Mouse (Mus musculus) neural tube, embryonic 10.5 days (tissue): ENCODE data around the gene Hba-a1.
"Not testable (repeated sequence)": the region's sequence is repeated elsewhere in the genome, so short reads cannot be mapped to it uniquely, and the experiment has no call there.

Experiments
- DNase-seq: peaks from one replicate; pipeline ENCODE4 v3.0.0-alpha.2; 2017; ENCODE audit warnings: low spot score; ENCODE audit errors: extremely low spot score

The Hba-a1 gene

DNA sequence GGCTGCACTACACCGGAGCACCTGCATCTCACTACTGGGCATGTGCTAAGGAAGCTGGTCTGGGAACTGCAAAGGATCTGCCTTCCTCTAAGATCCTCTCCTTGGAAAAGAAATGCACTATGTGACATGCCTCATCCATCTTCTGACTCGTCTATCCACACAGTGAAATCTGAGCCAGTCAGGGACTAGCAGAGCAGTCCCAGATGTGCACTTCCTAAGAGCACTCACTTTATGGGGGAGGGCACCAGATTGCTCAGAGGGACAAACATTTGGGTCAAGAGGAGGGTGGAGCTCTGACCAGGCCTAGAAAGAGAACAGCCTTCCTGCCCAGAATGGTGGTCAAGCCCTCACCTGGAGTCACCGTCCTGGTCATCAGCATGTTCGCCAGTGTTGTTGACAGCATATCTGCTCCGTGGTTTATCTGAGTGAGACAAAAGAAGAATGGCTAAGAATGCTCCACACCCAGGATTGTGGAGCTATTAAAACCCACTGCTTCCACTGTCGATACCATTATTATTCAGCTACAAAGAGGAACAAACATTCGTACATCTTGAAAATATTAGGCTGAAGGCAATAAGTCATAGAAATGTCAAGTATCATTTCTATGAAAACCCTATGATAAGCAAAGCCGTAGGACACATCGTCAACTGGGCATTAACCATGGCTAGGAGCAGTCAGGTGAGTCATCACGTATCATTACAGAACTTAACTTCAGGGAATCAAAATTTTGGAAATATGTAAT, 20.5 kb upstream of the Hba-a1 start:
- DNase-seq: peak; percentile 30

DNA sequence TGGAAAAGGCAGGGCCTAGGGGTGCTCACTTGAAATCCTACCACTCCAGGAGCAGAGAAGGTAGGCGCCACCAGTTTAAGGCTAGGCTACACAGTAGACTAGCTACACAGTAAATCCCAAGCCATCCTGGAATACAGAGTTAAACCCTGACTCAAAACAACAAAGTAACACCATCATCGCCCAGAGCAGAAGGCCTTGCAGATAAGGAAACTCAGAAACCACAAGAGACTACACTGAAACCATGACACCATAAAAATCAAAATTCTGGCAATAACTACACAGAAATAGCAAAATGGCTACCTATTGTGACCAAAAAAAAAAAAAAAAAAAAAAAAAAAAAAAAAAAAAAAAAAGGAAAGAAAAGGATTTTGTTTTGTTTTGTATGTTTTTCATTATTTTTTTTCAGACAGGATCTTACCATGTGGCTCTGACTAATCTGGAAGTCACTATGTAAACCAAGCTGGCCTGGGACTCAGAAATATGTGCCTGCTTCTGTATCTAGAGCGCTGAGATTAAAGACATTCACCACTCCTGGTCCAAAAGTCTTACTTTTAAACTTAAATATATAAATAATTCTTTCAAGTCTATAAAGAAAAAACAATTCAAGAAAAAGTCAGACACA, 18.1 kb upstream of the Hba-a1 start:
- no peak for DNase-seq

DNA sequence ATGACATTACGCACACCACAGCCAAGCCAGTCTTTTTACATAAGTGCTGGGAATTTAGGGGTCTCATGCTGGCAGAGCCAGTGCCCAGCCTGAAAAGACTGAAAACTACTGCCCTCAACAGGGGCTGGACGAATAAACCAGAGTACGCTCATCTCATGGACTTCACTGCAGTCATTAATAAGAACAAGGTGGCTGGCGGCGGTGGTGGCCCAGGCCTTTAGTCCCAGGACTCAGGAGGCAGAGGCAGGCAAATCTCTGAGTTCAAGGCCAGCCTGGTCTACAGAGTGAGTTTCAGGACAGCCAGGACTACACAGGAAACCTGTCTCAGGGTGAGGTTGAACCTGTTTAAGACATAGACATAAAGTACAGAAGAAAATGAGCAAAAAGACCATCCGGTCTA, 17.1 kb upstream of the Hba-a1 start:
- no peak for DNase-seq

DNA sequence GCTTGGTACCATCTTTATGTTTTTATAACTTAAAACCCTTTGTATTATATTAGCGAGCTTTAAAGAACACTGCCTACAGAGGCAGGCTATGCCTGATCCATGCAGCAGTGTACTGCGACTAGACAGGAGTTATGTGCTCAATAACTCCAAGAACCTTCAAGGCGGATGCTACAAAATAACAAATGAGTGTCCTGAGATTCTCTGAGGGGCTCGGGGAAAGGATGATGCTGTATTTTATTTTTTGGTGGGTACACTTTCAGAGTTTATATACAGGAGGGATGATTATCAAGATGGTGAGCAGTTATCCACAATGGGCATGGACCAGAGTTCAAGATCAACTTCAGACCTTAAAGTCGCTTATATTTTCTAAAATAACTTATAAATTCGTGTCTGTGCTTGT, 16.5 kb upstream of the Hba-a1 start:
- no peak for DNase-seq

DNA sequence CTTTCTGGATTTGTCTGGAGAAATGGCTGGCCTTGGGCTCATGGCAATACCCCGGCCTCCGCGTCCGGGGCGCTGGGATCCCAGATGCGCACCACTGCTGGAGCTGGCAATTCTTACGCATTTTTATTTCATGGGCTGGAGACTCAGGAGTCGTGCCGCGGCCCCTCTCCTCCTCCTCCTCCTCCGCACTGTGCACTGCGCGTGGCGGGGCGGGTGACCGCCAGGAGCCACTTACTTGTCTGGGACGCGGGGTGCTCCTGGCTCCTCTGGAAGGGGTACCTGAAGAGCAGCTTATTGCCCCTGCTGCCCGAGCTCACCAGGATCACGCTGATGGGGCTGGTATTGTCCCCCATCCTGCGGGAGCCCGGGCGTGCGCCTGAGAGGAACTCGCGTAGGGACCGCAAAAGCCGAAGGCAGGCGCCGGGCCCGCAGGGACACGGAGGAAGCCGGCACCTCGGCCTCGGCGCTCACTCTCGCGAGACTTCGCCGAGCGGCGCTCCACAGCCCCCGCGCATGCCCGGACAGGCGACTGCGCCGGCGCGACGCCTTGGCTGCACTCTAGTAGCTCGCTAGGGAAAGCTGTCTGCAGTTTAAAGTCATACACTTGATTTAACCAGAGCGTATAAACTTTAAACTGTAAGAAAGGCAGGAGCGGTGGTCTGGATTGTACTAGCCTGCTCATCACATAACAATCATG, 16.0 kb upstream of the Hba-a1 start, which contains the start of gene Nprl3:
Gene Nprl3 (minus strand): TSS at position 520 of the 697 bp plus-strand sequence.
- DNase-seq: peak; percentile 96

DNA sequence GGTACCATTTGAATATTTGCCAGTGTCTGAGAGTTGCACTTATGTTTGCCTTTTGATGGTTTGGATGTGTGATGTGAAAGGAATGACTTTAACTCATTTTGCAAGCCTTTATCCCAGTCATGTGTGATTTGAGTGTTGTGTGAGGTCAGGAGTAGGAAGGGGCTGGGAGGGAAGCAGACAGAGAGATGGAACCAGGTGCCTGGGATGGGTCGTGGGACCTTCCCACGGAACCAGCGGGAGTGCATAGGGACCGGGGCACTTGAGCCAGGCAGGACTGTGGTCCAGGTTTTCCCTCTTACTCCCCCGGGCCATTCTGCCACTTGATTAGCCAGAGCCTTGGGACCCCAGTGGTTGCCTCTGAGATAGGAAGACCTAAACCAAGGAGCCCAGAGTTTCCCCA, 15.3 kb upstream of the Hba-a1 start:
- no peak for DNase-seq

DNA sequence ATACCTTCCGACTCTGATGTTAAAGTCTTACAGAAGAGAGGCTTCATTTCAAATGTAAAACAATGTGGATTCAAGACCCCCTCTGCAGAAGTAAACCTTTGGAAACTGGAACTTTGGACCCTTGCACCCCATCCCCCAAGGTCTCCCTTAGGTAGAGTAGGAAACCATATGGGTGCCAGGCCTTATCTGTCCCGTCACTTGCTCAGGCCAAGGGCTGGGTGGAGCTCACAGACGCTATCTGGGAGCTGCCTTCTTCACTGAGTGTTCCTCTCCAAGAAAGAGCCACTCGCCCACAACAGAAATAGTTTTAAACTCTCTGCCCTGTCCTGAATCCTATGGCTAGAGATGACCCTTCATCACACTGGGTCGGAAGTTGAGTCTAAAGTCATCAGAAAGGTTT, 14.4 kb upstream of the Hba-a1 start:
- DNase-seq: no peak

DNA sequence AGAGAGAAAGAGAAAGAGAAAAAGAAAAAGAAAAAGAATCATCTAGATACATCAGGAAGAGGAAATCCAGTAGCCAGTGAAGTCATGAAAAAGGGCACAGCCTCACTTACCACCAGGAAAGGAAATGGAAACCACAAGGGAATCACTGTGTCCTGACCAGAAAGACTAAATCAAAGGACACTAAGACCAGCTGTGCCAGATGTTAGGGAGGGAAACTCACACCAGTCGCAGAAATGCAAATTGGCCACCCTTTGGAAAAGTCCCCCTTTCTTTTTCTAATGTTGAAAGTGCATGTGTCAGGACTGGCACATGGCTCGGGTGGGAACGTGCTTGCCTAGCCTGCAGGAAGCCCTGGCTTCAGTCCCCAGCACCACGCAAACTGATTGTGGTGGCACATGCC, 12.1 kb upstream of the Hba-a1 start:
- no peak for DNase-seq

DNA sequence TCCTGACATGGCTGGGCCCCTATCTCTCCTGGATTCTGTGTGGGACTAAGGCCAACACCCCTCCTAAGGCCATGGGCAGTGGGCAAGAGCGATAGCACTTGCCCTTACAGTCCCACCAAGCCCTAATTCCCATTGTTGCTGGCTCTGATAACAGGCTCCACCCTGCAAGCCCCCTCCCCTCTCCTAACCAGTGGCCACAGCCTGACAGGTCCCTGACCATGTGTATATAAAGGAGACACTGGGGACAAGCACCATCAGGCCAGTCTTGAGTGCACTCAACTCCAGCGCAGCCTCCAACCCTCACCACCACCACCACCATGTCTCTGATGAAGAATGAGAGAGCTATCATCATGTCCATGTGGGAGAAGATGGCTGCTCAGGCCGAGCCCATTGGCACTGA, 7.0 kb upstream of the Hba-a1 start, which contains the start of gene Hba-x:
Gene Hba-x (plus strand): TSS at position 54 of the 400 bp plus-strand sequence.
- DNase-seq: no peak

DNA sequence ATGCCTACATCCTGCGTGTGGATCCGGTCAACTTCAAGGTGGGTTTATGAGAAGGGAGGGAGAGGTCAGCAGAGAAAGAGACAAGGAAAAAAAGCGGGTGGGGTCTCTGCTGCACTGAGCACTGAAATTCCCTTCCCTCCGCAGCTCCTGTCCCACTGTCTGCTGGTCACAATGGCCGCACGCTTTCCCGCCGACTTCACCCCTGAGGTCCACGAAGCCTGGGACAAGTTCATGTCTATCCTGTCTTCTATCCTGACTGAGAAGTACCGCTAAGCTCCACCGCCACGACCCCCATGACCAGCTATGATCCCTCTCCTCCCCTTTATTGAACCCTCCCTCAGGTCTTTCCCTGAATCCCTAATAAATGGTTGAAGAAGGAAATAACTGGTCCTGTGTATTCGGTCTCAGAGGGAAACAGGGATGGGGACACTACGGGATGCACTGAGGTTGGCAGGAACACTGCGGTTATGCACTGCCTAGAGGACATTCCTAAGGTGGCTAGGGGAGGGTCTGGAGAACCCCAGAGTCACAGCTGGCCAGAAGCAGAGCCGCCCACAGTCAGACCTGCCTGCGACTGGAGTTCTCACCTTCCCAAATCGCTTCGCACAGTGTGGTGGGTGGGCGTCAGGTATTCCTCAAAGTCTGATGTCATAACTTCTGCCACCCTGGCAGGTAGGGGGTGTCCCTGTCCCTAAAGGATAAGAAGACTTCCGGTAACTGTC, 5.4 kb upstream of the Hba-a1 start:
- no peak for DNase-seq

DNA sequence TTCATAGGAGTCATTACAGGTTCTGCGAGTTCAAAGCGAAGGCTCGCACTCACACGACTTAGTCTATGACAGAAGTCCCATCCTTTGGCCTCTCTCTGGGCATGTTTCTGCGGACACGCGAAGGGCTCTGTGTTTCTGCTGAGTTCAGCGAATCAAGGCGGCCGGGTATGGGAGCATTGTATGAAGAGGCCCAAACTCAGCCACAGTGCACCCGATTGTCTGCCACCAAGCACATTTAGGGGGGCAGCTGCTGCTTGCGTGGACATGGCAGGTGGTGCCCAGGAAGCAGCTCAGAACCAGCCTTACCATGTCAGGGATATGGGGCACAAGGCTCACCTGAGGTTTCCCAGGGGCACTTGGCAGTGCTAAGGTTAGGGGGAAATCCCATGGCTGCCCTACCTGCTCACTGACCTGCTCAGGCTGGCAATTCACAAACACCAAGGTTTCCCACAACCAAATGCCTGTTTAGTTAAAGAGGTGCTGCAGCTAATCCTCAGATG, 4.8 kb upstream of the Hba-a1 start:
- DNase-seq: no peak

DNA sequence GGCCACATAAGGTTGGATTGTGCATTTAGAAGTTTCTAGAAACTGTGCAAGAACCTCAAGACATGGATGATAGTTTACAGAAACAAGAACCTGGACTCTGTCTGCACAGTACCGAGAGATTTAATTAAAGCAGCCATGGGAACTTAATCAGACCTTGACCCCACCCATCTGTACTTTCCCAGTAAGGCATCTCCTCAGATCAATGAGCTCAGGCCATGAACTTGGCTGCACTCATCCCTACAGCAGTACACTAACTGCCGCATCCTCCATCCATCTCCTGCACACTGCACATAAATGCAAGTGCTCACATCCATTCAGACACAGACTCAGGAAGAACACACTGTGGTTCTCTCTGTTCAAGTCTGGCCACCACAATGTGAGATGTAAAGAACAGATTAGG, 2.7 kb upstream of the Hba-a1 start:
- DNase-seq: no peak

DNA sequence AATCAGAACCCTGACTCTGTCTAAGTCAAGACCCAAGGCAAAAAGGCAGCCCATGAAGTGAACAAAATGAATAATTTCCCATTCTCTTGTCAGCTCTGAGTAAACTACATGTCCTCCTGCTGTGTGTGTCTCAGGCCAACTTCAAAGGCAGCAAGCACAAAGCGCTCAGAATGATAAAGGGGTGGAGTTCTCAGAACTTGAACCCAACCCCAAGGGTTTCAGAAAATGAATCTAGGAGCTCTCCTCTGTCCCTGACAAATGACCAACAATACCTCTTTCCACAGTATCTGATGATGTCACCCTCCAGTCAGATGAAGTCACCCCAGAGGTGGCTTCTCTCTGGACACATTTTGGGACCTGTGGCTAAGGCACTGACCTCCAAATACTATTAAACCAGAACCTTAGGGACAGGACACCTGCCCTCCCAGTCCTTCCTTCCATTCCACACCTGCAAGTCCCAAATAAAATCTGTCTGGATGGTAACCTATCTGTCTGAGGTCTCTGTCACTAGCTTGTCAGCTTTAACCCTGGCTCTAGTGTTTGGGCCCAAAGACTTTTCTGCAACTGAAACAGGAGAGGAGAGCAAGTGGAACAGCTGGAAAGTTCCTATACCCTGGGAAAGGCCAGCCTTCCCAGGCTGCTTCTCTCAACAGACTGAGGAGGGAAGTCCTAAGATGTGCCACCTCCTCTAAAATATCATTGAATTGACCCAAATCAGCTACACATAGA, 1.7 kb upstream of the Hba-a1 start:
- DNase-seq: no peak

DNA sequence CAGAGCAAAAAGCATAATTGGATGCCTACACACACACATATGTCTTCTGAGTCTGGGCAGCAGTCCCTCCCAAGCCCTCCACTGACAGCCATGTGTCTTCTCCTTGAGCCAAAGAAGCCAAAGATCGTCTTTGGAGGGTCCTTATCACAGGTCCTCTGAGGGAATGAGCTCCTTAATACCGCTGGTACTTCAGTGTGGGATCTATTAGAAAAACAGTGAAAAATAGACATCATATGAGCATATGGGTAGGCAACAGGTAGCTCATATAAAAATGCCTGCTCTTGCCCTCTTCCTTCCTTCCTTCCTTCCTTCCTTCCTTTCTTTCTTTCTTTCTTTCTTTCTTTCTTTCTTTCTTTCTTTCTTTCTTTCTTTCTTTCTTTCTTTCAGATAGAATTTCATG, 1.3 kb downstream of the Hba-a1 start:
- not testable (repeated sequence) for DNase-seq

DNA sequence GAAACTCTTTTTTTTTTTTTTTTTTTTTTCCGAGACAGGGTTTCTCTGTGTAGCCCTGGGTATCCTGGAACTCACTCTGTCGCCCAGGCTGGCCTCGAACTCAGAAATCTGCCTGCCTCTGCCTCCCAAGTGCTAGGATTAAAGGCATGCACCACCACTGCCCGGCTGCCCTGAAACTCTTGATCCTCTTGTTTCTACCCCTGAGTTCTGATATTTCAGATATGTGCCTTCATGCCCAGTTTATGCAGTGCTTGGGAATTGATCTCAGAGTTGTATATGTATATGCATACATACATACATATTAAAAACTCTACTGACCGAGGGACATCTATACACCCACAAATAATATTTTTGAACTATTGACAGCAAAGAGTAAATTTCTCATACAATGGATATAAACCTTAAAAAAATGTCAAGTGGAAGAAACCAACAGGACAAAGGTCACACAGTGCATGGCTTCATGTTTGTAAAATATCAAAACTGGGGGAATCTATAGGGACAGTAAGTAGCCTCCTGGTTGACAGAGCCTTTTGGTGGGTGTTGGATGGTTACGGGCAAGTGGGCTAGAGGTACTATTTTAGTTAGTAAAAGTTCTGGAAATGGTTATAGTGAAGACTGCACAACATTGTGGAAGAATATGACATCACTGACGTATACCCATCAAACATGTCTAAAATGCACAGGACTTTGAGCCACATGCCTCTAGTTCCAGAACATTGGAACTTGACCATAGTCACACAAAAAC, 1.9 kb downstream of the Hba-a1 start:
- no peak for DNase-seq

DNA sequence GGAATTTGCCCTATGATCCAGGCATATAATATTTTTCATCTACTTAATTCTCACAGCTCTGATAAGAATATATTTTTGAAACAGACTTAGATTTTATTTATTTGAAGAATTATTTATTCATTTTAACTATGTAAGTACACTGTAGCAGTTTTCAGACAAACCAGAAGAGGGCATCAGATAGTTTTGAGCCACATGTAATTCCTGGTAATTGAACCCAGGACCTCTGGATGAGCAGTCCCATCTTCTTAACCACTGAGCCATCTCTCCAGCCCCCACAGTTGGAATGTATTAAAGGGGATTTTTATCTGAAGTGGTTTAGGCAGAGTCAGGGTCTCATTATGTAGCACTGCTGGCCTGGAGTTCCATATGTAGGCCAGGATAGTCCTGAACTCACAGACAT, 2.6 kb downstream of the Hba-a1 start:
- DNase-seq: not testable (repeated sequence)

DNA sequence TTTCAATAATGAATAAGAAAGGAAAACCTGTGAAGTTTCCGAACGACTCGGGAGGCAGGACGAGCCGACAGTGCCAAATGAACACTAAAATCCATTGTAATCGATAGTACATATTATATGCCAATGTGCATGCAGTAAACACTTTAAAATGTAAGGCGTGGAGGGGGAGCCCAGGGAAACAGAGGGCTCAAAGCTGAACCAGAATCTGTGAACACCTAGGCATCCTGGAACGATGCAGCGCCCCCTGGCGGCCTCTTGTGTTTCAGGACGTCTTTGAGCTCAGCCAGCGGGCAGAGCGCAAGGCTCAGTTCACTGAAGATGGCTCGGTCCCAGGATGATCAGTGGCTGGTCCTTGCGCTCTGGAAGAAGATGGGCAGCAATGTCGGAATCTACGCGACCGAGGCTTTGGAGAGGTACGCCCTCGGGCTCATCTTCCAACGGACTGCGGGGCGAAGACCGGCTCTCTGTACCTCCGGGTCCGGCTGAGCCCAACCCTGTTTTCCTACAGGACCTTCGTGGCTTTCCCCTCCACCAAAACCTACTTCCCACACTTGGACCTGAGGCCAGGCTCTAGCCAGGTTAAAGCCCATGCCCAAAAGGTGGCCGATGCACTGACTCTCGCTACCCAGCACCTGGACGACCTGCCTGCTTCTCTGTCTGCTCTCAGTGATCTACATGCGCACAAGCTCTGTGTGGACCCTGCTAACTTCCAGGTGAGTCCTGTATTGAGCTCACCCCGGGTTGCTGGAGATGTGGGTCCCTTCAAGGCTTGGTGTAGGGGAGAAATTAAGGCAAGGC, 3.6 kb downstream of the Hba-a1 start, which contains the start of gene Hbq1b:
Gene Hbq1b (plus strand): TSS at position 271 of the 798 bp plus-strand sequence.
- DNase-seq: peak; percentile 69

DNA sequence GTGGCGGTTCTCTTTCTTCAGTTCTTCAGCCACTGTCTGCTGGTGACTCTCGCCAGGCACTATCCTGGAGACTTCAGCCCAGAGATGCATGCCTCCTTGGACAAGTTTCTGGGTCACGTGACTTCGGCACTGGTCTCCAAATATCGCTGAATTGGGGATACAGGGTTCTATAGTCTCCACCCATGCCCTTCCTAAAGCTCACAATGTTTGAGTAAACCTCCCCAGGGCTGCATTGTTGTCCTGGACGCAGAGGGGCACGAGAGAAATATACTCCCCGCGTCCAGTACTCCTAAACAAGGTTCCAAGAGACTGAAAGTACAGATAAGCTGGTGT, 4.1 kb downstream of the Hba-a1 start:
- DNase-seq: no peak

DNA sequence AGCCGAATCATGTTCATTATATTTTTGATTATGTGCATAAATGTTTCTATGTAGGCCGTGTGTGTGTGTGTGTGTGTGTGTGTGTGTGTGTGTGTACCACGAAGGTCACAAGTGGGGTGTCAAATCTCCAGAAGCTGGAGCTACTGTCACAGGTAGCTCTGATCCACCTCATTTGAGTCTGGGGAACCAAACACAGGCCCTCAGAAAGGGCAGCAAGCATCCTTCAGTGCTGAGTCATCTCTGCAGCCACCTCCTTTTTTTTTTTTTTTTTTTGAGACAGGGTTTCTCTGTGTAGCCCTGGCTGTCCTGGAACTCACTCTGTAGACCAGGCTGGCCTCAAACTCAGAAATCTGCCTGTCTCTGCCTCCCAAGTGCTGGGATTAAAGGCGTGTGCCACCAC, 9.5 kb downstream of the Hba-a1 start:
- not testable (repeated sequence) for DNase-seq
